Mouse (Mus musculus) bone marrow, adult 2 months (tissue): ENCODE measurements at regions not wholly inside any gene's neighbourhood (a gene's known extent, or its start where the extent isn't known, plus 50 kb on each side); places are given as distances from the start of the nearest gene placed in this dataset.

Source experiments
- H3K27ac ChIP-seq: fragments of 200-500 bp; 2 replicates; pipeline ENCODE4 v1.5.1; 2012; ENCODE audit warnings: low read depth, mild to moderate bottlenecking, control low read depth, inconsistent platforms, low read length; ENCODE audit not compliant: control insufficient read depth, poor library complexity, insufficient read depth
- H3K4me1 ChIP-seq: fragments of 200-500 bp; 2 replicates; pipeline ENCODE4 v1.6.1; 2011; ENCODE audit warnings: low read length; ENCODE audit not compliant: control insufficient read depth, insufficient read depth
- H3K4me3 ChIP-seq: fragments of 200-500 bp; replicated peaks from 2 replicates; pipeline ENCODE3; 2011; ENCODE audit warnings: mild to moderate bottlenecking, low read depth, low read length, control low read depth; ENCODE audit not compliant: control insufficient read depth
- CTCF ChIP-seq: fragments of 200-500 bp; IDR thresholded peaks from 2 replicates; pipeline ENCODE4 v1.5.1; 2011; ENCODE audit warnings: low read length, control low read depth; ENCODE audit not compliant: control insufficient read depth, insufficient read depth
- POLR2A ChIP-seq: fragments of 200-500 bp; IDR thresholded peaks from 2 replicates; pipeline ENCODE4 v1.6.1; 2011; ENCODE audit warnings: low read depth, mild to moderate bottlenecking, control low read depth, low read length, borderline replicate concordance; ENCODE audit not compliant: control insufficient read depth
- WGBS: fragments of 180-500 bp; shearing (Covaris S2); methylation state at CpG from one replicate; pipeline ENCODE4 v1.1.7; 2018; 5-methylcytosine and 5-hydroxymethylcytosine counted together

GRCm38 (mm10) chr8:24364685-24365084, 361.0 kb downstream of the Adam3 start:
- no peak overlapping the region for H3K4me3 ChIP-seq
- H3K4me1 ChIP-seq: no peaks in the 10 kb centered on the region
- no peak overlapping the region for H3K27ac ChIP-seq
- no peak for TF ChIP-seq POLR2A
- TF ChIP-seq CTCF: no peak
- WGBS: 70% methylated on average over 4 of the region's 4 CpGs

GRCm38 (mm10) chr8:24359022-24359600, 366.5 kb downstream of the Adam3 start:
- Histone ChIP-seq H3K27ac (no peak overlapping the region), H3K4me1 (no peaks in the 10 kb centered on the region), H3K4me3 (no peak overlapping the region)
- TF ChIP-seq CTCF (no peak), POLR2A (no peak)

- 83% methylated on average over 4 of the region's 4 CpGs for WGBS
- Histone ChIP-seq H3K4me3 (no peak overlapping the region), H3K27ac (no peak overlapping the region), H3K4me1 (no peaks in the 10 kb centered on the region)
- TF ChIP-seq POLR2A (no peak), CTCF (no peak)
Measured at GRCm38 (mm10) chr8:24355146-24355545, 370.5 kb downstream of the Adam3 start.

- H3K27ac ChIP-seq: no peak overlapping the region
- H3K4me1 ChIP-seq: no peaks in the 10 kb centered on the region
- TF ChIP-seq CTCF: no peak
- no peak for TF ChIP-seq POLR2A
- H3K4me3 ChIP-seq: no peak overlapping the region
- WGBS: 87% methylated on average over 7 of the region's 7 CpGs
Measured at GRCm38 (mm10) chr8:24353842-24354241, 371.8 kb downstream of the Adam3 start.

GRCm38 (mm10) chr8:24352322-24352721, 373.3 kb downstream of the Adam3 start:
- Histone ChIP-seq H3K27ac (no peak overlapping the region), H3K4me1 (no peaks in the 10 kb centered on the region), H3K4me3 (no peak overlapping the region)
- 65% methylated on average over 9 of the region's 9 CpGs for WGBS
- TF ChIP-seq CTCF (no peak), POLR2A (no peak)

- no peak for TF ChIP-seq POLR2A
- no peak for TF ChIP-seq CTCF
- 23% methylated on average over 6 of the region's 6 CpGs for WGBS
- Histone ChIP-seq H3K27ac (no peak overlapping the region), H3K4me3 (no peak overlapping the region), H3K4me1 (no peaks in the 10 kb centered on the region)
Measured at GRCm38 (mm10) chr8:24351760-24352159, 373.9 kb downstream of the Adam3 start.

GRCm38 (mm10) chr8:24346390-24347113, 379.1 kb downstream of the Adam3 start:
- WGBS: 77% methylated on average over 6 of the region's 6 CpGs
- TF ChIP-seq POLR2A (no peak), CTCF (no peak)
- Histone ChIP-seq H3K4me1 (no peaks in the 10 kb centered on the region), H3K4me3 (no peak overlapping the region), H3K27ac (no peak overlapping the region)

- Histone ChIP-seq H3K4me3 (no peak overlapping the region), H3K27ac (no peak overlapping the region), H3K4me1 (no peaks in the 10 kb centered on the region)
- 88% methylated on average over 9 of the region's 9 CpGs for WGBS
- TF ChIP-seq CTCF (no peak), POLR2A (no peak)
Measured at GRCm38 (mm10) chr8:24338694-24339093, 387.0 kb downstream of the Adam3 start.

GRCm38 (mm10) chr8:24337635-24338034, 388.0 kb downstream of the Adam3 start:
- Histone ChIP-seq H3K4me3 (no peak overlapping the region), H3K4me1 (no peaks in the 10 kb centered on the region), H3K27ac (no peak overlapping the region)
- no peak for TF ChIP-seq CTCF
- no peak for TF ChIP-seq POLR2A
- 48% methylated on average over 6 of the region's 6 CpGs for WGBS
